Mouse (Mus musculus) retina, postnatal 7 days (tissue): ENCODE measurements at regions not wholly inside any gene's neighbourhood (a gene's known extent, or its start where the extent isn't known, plus 50 kb on each side); places are given as distances from the start of the nearest gene placed in this dataset.

Source experiments
- DNase-seq: peaks from one replicate; pipeline ENCODE4 v3.0.0-alpha.2; 2012; ENCODE audit warnings: low read depth, low spot score

- DNase-seq = no peak
Measured at GRCm38 (mm10) chr7:124671117-124671516, 688.4 kb downstream of the Hs3st4 start.

GRCm38 (mm10) chr7:124676854-124677515, 694.3 kb downstream of the Hs3st4 start:
- no peak for DNase-seq

DNA sequence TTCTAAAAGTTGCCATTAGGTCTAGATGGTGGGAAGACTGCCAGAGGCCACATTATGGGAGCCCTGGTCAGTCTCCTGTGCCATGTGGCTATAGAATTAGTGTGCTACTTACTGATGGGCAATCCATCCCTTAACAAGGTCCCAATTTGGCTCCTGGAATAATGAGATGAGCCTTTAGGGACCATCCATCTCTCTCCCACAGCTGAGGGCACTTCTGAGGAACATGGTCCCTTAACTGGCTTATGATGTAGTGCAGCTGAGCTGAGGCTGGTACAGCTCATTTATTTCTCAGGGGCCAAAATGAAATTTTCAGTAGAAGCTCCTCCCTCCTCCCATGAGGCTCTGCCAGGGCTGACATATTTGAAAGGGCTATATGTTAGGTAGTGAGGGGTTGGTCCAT, 697.9 kb downstream of the Hs3st4 start:
- no peak for DNase-seq

GRCm38 (mm10) chr7:124681212-124681611, 698.5 kb downstream of the Hs3st4 start:
- no peak for DNase-seq

DNA sequence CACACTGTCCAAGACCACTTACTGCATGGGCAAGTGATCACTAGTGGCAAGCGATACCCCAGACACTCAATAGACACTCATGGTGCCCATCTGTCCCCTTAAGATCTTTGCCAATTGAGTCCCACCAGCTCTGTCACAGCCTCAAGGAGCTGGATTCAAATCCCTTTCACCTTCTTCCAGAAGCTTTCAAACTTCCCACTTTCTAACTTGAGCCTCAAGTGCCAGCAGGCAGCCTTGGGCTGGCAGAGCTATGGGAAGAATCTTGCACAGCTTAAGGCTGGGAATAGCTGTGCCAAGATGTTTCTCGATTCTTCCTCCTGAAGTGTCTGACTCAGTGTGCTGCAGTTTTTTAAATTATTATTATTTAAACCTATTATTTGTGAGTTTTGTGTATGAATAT, 699.2 kb downstream of the Hs3st4 start:
- DNase-seq = no peak

- no peak for DNase-seq
Measured at GRCm38 (mm10) chr7:124685424-124685823, 702.8 kb downstream of the Hs3st4 start.

- DNase-seq = no peak
Measured at GRCm38 (mm10) chr7:124704163-124704824, 721.6 kb downstream of the Hs3st4 start.

DNA sequence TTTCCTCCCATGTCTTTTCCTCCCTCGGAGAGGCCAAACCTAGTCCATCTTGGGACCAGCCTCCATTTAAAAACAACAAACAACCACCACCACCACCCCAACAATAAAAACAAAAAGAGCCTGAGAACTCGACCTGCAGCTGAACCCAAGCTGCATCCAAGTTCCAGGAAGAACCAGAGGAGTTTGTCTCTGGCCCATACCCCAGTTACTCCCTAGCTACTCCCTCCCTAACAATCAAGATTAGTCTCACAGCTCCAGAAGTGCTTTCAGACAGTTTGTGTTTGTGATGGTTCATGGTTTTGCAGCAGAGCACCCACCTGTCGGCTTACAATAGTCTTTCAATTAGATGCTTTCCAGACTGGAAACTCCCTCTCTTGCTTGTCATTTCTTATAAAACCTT, 724.5 kb downstream of the Hs3st4 start:
- DNase-seq = no peak

GRCm38 (mm10) chr7:124708771-124709485, 726.3 kb downstream of the Hs3st4 start:
- DNase-seq = no peak

GRCm38 (mm10) chr7:124720927-124721326, 723.5 kb upstream of the Kdm8 start:
- no peak for DNase-seq

- DNase-seq = no peak
Measured at GRCm38 (mm10) chr7:124742086-124742485, 702.4 kb upstream of the Kdm8 start.

- DNase-seq = no peak
Measured at GRCm38 (mm10) chr7:124746321-124746720, 698.2 kb upstream of the Kdm8 start.

GRCm38 (mm10) chr7:124748396-124748795, 696.1 kb upstream of the Kdm8 start:
- DNase-seq = no peak

- DNase-seq = no peak
Measured at GRCm38 (mm10) chr7:124759084-124759483, 685.4 kb upstream of the Kdm8 start.

- DNase-seq = no peak
Measured at GRCm38 (mm10) chr7:124777822-124778221, 666.7 kb upstream of the Kdm8 start.

DNA sequence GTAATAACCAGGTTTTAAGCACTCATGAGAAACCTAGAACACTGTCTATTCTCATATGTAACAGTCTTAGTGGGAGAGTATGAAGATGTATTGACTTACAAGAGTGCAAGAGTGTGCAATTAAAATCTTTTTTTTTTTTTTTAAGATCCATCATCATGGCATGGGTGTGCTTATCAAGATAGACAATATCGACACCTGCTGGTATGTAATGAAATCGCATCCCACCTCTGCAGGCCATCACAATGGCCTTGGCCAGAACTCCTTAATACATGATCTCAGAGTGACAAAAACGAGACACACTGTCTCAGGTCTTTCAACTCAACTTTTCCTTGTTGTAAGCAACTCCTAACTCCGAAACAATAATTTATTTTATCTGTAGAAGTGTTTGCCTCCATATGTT, 661.7 kb upstream of the Kdm8 start:
- peak; percentile 14 for DNase-seq

DNA sequence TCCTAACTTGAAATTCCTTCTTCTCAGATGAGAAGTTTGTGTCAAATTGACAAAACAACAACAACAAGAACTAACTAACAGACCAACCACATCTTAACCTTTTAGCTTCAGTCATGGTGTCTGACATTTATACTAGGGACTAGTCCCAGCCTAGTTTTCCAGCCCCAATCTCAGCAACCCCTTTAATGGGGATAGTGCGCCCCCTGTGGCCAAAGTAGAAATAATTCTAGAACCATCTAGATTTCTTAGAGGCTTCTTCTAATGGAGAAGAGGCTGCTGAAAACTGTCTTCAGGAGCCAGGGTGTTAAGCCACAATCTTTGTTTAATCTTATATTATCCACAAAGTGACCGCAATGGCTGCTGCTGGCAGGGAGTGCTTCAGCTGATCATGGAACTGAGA, 659.5 kb upstream of the Kdm8 start:
- DNase-seq = no peak

GRCm38 (mm10) chr7:124785896-124786295, 658.6 kb upstream of the Kdm8 start:
- DNase-seq = no peak

GRCm38 (mm10) chr7:124788781-124789180, 655.7 kb upstream of the Kdm8 start:
- DNase-seq = no peak

DNA sequence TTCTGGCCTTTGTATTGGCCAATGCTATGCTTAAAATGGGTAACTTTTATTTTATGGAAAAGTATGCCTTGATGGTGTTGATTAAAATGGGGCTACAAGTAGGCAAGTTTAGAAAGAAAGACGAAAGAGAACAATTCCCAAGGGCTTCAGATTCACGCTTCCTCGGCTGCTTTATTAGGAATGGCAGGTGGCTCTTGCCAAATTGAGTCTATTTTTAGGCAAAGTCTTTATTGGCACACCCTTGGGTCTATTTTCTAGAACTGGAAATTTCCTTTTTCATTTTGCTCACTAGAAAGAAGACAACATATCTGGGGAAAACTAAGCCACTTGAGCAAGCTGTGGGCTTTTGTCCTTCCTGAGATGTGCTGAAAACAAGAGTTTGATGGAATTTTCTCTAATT, 641.4 kb upstream of the Kdm8 start:
- DNase-seq = no peak

DNA sequence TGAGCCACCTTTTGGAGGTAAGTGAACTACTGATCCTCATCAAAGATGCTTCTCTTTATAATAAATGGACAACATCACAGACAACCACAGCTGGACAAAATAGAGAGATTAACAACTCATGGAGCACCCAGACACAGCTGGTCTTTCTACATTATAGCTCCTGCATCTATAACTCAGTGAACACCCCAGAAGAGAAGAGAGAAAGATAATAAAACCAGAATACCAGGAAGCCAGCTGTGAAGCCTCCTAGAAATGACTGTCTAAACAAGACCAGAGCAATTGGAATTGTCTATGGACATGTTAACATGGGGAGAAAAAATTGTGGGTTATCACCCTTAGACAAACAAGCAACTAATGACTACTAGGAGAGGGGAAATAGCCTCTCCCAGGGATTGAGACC, 609.8 kb upstream of the Kdm8 start:
- DNase-seq = no peak

DNA sequence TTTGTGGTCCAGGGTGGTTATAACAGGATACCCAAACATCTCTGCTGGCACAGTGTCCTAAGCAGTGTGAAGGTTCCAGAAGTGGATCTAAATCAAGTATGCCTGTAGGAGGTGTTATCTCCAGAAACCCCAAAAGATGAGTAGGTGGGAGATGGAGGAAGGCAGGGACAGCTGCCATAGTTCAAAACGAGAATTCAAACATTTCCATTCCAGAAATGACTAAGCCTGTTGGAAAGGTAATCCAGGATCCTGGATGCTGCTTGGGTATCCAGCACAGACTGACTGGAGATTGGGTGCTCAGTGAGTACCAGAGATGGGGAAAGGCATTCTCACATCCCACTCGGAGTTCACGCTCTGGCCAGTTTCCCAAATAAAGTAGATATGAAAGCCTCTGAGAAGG, 607.9 kb upstream of the Kdm8 start:
- no peak for DNase-seq

GRCm38 (mm10) chr7:124855056-124855455, 589.4 kb upstream of the Kdm8 start:
- no peak for DNase-seq
